Mouse (Mus musculus) lung, embryonic 14.5 days (tissue): ENCODE data around the gene Lrrk1. TPM values are rescaled to one million over a fixed set of nuclear protein-coding genes. Genes with fewer than 3 reads are reported as not detected.

Source experiments
- ATAC-seq: fragments of 200-750 bp; cut with Nextera tagmentation; 2 replicates; pipeline ENCODE4 v1.8.0; 2017; ENCODE audit warnings: mild to moderate bottlenecking, moderate TSS enrichment, moderate library complexity; ENCODE audit not compliant: insufficient read depth
- DNase-seq: peaks from one replicate; pipeline ENCODE4 v3.0.0-alpha.2; 2015
- H3K27ac ChIP-seq: fragments of 300-500 bp; sonication (generic); 2 replicates; pipeline ENCODE4 v1.5.1; 2014; ENCODE audit warnings: low read depth, mild to moderate bottlenecking, moderate library complexity
- H3K27me3 ChIP-seq: fragments of 300-500 bp; sonication (generic); 2 replicates; pipeline ENCODE4 v1.6.1; 2014; ENCODE audit warnings: low read length, control low read depth; ENCODE audit not compliant: insufficient read depth
- H3K36me3 ChIP-seq: fragments of 300-500 bp; sonication (generic); 2 replicates; pipeline ENCODE4 v1.6.1; 2014; ENCODE audit warnings: control low read depth; ENCODE audit not compliant: insufficient read depth
- H3K4me1 ChIP-seq: fragments of 300-500 bp; sonication (generic); 2 replicates; pipeline ENCODE4 v1.6.1; 2014; ENCODE audit warnings: antibody characterized with exemption, control low read depth; ENCODE audit not compliant: insufficient read depth
- H3K4me2 ChIP-seq: fragments of 300-500 bp; sonication (generic); 2 replicates; pipeline ENCODE4 v1.6.1; 2014; ENCODE audit warnings: mild to moderate bottlenecking
- H3K4me3 ChIP-seq: fragments of 300-500 bp; sonication (generic); 2 replicates; pipeline ENCODE4 v1.5.1; 2014; ENCODE audit warnings: low read depth, low read length
- H3K9ac ChIP-seq: fragments of 300-500 bp; sonication (generic); 2 replicates; pipeline ENCODE4 v1.6.1; 2014
- H3K9me3 ChIP-seq: fragments of 300-500 bp; sonication (generic); 2 replicates; pipeline ENCODE4 v1.6.1; 2016; ENCODE audit warnings: low read depth, low read length, control low read depth
- CTCF ChIP-seq: IDR thresholded peaks from 2 replicates; pipeline ENCODE4 v1.5.1; 2016; ENCODE audit warnings: antibody characterized with exemption, low read depth
- WGBS: fragments of 180-500 bp; shearing (Covaris S2); extraction: QIAGEN DNeasy Blood & Tissue Kit; methylation state at CpG from one replicate; pipeline ENCODE4 v1.1.7; 2014; 5-methylcytosine and 5-hydroxymethylcytosine counted together
- polyA plus RNA-seq: library from polyadenylated mRNA; unstranded; fragments of >200 nt; fragmentation: Nextera tagmentation; extraction: Ambion mirVana; gene quantifications from 2 replicates; pipeline ENCODE4 v1.2.1, GENCODE M21; 2014

Gene Lrrk1
- polyA plus RNA-seq, 1 experiment from 2014 or later = 25.8 TPM

DNA sequence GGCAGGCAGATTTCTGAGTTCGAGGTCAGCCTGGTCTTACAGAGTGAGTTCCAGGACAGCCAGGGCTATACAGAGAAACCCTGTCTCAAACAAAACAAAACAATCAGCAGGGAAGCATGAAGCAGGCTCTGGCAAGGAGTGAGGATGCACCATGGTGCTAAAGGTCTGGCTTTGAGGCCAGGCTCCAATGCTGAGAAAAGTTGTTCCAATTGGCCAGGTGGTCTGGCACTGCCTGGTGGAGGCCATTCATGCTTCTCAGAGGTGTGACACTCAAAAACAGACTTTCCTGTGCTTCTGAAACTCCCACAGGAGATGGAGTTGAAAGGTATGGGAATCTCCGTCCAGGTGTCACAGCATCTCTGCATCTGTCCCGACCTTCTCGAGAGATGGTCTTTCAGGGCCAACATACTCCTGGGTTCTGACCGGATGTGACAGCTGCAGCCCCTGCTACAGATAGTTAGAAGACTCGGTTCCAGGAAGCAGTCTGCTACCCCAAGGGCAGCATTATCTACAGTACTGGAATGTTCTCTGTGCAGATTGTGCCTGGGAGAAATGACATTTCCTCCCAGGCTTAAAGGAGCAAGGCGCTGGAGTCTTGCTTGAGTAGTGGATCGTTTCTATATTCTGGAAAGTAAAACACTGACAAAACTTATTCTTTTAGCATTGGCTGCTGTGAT is 134.0 kb downstream of the Lrrk1 start:
- ATAC-seq (no peak), DNase-seq (no peak)
- TF ChIP-seq CTCF = no peak
- Histone ChIP-seq H3K27me3 (no peaks in the 10 kb centered on the region), H3K36me3 (no peaks in the 10 kb centered on the region), H3K9me3 (no peaks in the 10 kb centered on the region), H3K27ac (no peak overlapping the region), H3K4me2 (no peak overlapping the region), H3K9ac (no peak overlapping the region), H3K4me1 (no peaks in the 10 kb centered on the region), H3K4me3 (no peak overlapping the region)
- WGBS = 69% methylated on average over 8 of the region's 8 CpGs

DNA sequence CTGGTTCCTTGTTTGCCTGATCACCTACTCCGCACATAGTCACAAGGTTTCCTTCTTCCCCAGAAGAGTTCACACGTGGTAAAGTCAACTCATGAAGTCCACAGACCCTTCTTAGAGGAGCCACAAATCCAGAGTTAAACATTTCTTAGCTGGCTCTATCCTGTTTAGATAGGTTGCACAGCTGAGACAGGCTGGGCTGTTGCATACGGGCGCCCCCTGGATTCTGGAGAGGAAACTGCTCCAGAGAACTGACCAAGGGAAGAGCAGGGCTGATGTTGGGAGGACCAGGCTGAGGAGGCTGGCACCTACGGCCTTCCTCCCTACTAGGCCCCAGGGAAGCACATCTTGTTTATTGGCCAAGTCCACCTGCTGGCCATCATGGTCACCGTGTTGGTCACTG is 138.1 kb downstream of the Lrrk1 start:
- Histone ChIP-seq H3K9ac (no peak overlapping the region), H3K27ac (no peak overlapping the region), H3K36me3 (no peaks in the 10 kb centered on the region), H3K9me3 (no peaks in the 10 kb centered on the region), H3K4me1 (0 out of 2 replicates have a peak, but pooled peaks cover 5% of the 10 kb centered on the region), H3K27me3 (no peaks in the 10 kb centered on the region), H3K4me2 (no peak overlapping the region), H3K4me3 (no peak overlapping the region)
- peak; percentile 70 for ATAC-seq
- DNase-seq = peak; percentile 88
- peak; percentile 83 for TF ChIP-seq CTCF
- 27% methylated on average over 6 of the region's 6 CpGs for WGBS

DNA sequence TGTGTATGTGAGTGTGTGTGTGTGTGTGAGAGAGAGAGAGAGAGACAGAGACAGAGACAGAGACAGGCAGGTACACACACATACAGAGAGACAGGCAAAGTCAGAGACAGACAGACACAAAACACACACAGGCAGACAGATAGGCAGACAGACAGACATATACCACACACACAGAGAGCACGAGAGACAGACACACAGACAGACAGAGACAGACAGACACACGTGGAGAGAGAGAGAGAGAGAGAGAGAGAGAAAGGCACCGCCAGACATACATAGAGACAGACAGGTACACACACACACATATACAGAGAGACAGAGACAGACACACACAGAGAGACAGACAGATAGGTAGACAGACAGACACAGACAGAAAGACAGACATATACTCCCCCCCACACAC is 138.7 kb downstream of the Lrrk1 start:
- H3K4me1 ChIP-seq = 0 out of 2 replicates have a peak, but pooled peaks cover 5% of the 10 kb centered on the region
- H3K27me3 ChIP-seq = no peaks in the 10 kb centered on the region
- H3K27ac ChIP-seq = no peak overlapping the region
- WGBS = 84% methylated on average over 3 of the region's 3 CpGs
- DNase-seq (no peak), ATAC-seq (no peak)
- no peak overlapping the region for H3K9ac ChIP-seq
- H3K4me2 ChIP-seq = no peak overlapping the region
- TF ChIP-seq CTCF = no peak
- no peaks in the 10 kb centered on the region for H3K36me3 ChIP-seq
- H3K4me3 ChIP-seq = no peak overlapping the region
- H3K9me3 ChIP-seq = no peaks in the 10 kb centered on the region

DNA sequence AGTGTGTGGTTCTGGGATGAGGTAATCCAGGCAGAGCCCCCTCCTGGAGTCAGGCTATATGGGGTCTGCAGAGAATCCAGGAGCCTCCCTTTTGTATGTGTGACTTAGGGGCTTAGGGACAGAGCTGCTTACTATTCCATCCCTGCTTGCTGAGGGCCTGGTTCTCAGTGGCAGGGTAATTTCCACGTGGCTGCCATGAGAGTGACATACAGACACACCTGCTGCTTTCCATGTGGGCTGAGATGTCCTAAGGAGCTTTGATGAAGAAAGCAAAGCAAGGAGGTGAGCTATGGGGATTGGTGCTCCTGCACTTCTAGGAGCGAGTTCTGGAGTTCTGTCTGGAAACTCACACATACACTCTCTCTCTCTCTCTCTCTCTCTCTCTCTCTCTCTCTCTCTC is 139.1 kb downstream of the Lrrk1 start:
- Histone ChIP-seq H3K4me3 (no peak overlapping the region), H3K27me3 (no peaks in the 10 kb centered on the region), H3K9me3 (no peaks in the 10 kb centered on the region), H3K36me3 (no peaks in the 10 kb centered on the region), H3K9ac (no peak overlapping the region), H3K4me1 (0 out of 2 replicates have a peak, but pooled peaks cover 5% of the 10 kb centered on the region), H3K4me2 (no peak overlapping the region), H3K27ac (no peak overlapping the region)
- WGBS = 51% methylated on average over 2 of the region's 2 CpGs
- TF ChIP-seq CTCF = no peak
- no peak for DNase-seq
- ATAC-seq = no peak

DNA sequence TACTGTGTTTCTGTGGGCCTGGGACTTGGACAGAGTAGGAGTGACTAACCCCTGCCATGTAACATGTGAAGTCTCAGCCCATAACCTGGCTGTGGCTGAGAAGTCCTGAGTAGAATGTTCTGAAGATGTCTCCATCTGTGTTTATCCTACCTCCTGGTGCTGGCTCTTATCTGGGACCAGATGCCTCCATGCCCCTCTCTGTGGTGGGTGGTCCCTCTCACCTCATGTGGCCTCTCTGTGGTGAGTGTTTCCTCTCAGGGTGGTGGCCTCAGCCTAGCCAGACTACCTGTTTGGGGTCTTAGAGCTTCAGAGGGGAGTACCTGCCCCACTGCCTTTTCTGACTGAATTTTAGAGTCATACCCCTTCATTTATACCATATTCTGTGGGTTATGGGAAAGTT is 139.9 kb downstream of the Lrrk1 start:
- TF ChIP-seq CTCF = no peak
- Histone ChIP-seq H3K36me3 (no peaks in the 10 kb centered on the region), H3K4me1 (0 out of 2 replicates have a peak, but pooled peaks cover 5% of the 10 kb centered on the region), H3K9me3 (no peaks in the 10 kb centered on the region), H3K4me3 (no peak overlapping the region), H3K27ac (no peak overlapping the region), H3K4me2 (no peak overlapping the region), H3K9ac (no peak overlapping the region), H3K27me3 (no peaks in the 10 kb centered on the region)
- DNase-seq (no peak), ATAC-seq (no peak)

DNA sequence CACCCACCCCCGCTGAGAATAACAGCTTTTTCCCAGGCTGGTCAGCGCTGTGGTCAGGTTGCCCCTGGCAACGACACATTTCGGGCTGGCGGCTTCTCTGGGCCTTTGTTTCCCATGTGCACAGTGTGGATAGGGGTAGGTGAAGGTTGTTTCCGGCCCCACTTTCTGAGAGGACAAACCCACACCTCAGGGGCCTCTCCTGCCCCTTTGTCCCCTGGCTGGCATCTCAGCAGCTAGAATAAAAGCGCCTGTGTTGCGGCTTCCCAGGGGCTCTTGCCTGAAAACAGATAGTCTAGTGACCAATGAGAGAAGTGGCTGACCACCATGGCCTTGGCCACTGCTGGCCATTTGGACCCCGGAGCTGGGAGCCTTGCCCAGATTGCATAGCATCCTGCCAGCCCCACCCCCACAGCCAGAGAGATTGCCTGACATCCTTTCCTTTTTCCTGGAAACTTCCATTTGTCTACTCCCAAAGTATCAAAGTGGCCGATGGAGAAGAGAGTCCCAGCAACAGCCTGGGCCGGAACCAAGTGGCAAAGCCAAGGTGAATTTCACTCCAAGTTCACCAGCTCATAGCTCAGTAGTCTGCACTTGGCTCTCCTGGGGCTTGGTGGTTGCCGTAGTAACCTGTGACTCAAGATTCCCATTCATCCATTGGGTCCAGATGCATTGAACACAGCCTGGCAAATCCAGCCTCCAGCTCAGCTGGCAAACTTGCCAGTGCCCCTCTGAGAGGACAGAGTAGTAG is 140.7 kb downstream of the Lrrk1 start:
- Histone ChIP-seq H3K4me2 (no peak overlapping the region), H3K4me1 (0 out of 2 replicates have a peak, but pooled peaks cover 5% of the 10 kb centered on the region), H3K9ac (no peak overlapping the region), H3K9me3 (no peaks in the 10 kb centered on the region), H3K4me3 (no peak overlapping the region), H3K27me3 (no peaks in the 10 kb centered on the region), H3K27ac (no peak overlapping the region), H3K36me3 (no peaks in the 10 kb centered on the region)
- 56% methylated on average over 12 of the region's 12 CpGs for WGBS
- peak; percentile 35 for DNase-seq
- TF ChIP-seq CTCF = no peak
- ATAC-seq = no peak

DNA sequence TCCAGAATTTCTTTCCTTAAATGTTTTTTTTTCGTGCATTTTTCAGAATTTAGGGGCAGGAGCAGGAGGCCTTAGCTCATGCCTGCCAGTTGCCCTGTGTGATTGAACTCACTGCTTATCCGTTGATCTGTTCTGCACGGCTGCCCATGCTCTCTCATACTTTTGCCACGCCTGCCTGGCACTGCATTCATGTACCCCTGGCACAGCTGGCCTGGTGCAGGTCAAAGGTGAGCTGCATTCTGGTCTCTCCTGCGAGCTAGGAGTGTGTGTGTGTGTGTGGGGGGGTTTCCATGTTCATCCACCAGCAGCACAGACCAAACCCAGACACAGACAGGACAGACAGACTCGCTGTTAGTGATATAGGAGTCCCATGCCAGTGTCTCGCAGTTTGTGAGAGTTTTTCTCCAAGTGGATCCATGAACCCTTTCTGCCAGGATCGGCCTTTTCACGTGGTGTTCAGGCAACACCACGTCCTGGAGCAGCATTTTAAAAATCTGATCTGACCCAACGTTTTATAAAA is 141.4 kb downstream of the Lrrk1 start:
- no peak for TF ChIP-seq CTCF
- H3K27ac ChIP-seq = no peak overlapping the region
- H3K4me1 ChIP-seq = 0 out of 2 replicates have a peak, but pooled peaks cover 5% of the 10 kb centered on the region
- no peaks in the 10 kb centered on the region for H3K27me3 ChIP-seq
- no peak for ATAC-seq
- H3K4me2 ChIP-seq = no peak overlapping the region
- DNase-seq = no peak
- no peaks in the 10 kb centered on the region for H3K9me3 ChIP-seq
- no peak overlapping the region for H3K4me3 ChIP-seq
- 63% methylated on average over 11 of the region's 11 CpGs for WGBS
- no peak overlapping the region for H3K9ac ChIP-seq
- H3K36me3 ChIP-seq = no peaks in the 10 kb centered on the region
